Mouse (Mus musculus): ENCODE data around the gene Slfn3.

DNA sequence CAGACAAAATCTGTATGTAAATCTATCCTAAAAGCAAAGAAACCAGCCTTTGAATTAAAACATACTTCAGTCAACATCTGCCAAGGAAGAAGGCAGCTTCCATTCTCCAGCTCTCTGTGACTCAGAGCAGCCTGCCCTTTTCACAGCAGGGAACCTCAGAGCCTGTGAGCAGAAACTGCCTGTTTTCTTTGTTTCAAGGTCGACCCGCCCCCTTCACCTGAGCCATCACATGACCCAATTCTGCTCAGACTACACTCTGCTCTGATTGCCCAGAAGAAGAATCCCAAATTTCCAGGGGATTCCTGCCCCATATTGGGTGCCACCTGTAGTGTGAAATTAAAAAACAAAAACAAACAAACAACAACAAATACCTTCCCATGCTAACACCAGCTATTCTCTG, 48.7 kb downstream of the Slfn3 start:
- TF ChIP-seq CTCF (IDR thresholded peaks at IDR 0.05; ENCODE audit: insufficient read depth, low read depth, low read length), result no peak
- TF ChIP-seq POLR2A (IDR thresholded peaks at IDR 0.05; ENCODE audit: insufficient read depth, low read depth, low read length), result no peak
